Mouse (Mus musculus) limb, embryonic 14.5 days (tissue): Measurements from ENCODE around the gene Phxr2. TPM values are rescaled to one million over a fixed set of nuclear protein-coding genes. Genes with fewer than 3 reads are reported as not detected.

Experiments used
- ATAC-seq: fragments of 200-750 bp; cut with Nextera tagmentation; 2 replicates; pipeline ENCODE4 v1.8.0; 2017; ENCODE audit warnings: low read depth, moderate number of reproducible peaks, moderate TSS enrichment; ENCODE audit not compliant: low FRiP score
- DNase-seq: peaks from one replicate; pipeline ENCODE4 v3.0.0-alpha.2; 2015; ENCODE audit warnings: low spot score
- H3K27ac ChIP-seq: fragments of 300-500 bp; sonication (generic); replicated peaks from 2 replicates; pipeline ENCODE4 v1.5.1; 2014; ENCODE audit warnings: low read depth, mild to moderate bottlenecking, low read length, moderate library complexity, mixed read lengths
- H3K27me3 ChIP-seq: fragments of 300-500 bp; sonication (generic); 2 replicates; pipeline ENCODE4 v1.6.1; 2014; ENCODE audit warnings: low read length, mixed read lengths; ENCODE audit not compliant: control insufficient read depth, insufficient read depth
- H3K36me3 ChIP-seq: fragments of 300-500 bp; sonication (generic); 2 replicates; pipeline ENCODE4 v1.6.1; 2014; ENCODE audit warnings: mild to moderate bottlenecking, low read length, moderate library complexity, mixed read lengths; ENCODE audit not compliant: control insufficient read depth, insufficient read depth
- H3K4me1 ChIP-seq: fragments of 300-500 bp; sonication (generic); 2 replicates; pipeline ENCODE4 v1.6.1; 2014; ENCODE audit warnings: antibody characterized with exemption, low read length, mixed read lengths; ENCODE audit not compliant: control insufficient read depth, insufficient read depth
- H3K4me2 ChIP-seq: fragments of 300-500 bp; sonication (generic); replicated peaks from 2 replicates; pipeline ENCODE4 v1.6.1; 2014; ENCODE audit warnings: low read depth, mild to moderate bottlenecking, low read length, moderate library complexity; ENCODE audit not compliant: severe bottlenecking
- H3K4me3 ChIP-seq: fragments of 300-500 bp; sonication (generic); replicated peaks from 2 replicates; pipeline ENCODE4 v1.5.1; 2014; ENCODE audit warnings: low read length
- H3K9ac ChIP-seq: fragments of 300-500 bp; sonication (generic); 2 replicates; pipeline ENCODE4 v1.6.1; 2014; ENCODE audit warnings: mild to moderate bottlenecking, low read depth, low read length, moderate library complexity; ENCODE audit not compliant: severe bottlenecking
- H3K9me3 ChIP-seq: fragments of 300-500 bp; sonication (generic); 2 replicates; pipeline ENCODE4 v1.6.1; 2016; ENCODE audit warnings: low read length; ENCODE audit not compliant: control insufficient read depth
- POLR2A ChIP-seq: fragments of 200-500 bp; IDR thresholded peaks from 2 replicates; pipeline ENCODE4 v1.8.0; 2012; ENCODE audit warnings: inconsistent platforms, mild to moderate bottlenecking, moderate library complexity, borderline replicate concordance; ENCODE audit not compliant: insufficient read depth, insufficient read length; ENCODE audit errors: extremely low read depth
- WGBS: fragments of 180-500 bp; shearing (Covaris S2); extraction: QIAGEN DNeasy Blood & Tissue Kit; methylation state at CpG from one replicate; pipeline ENCODE4 v1.1.7; 2014; 5-methylcytosine and 5-hydroxymethylcytosine counted together
- polyA plus RNA-seq, 2 experiments: library from polyadenylated mRNA; depleted of rRNA in 1 of 2; stranded (reverse) in 1 of 2; unstranded in 1 of 2; fragments of >200 nt; fragmentation: Nextera tagmentation in 1 of 2; extraction: Ambion mirVana in 1 of 2; gene quantifications; 2 replicates each; pipeline versions ENCODE4 v1.2.1 to v1.2.3; 2012 to 2014

Phxr2 gene
- not detected in 2 replicates for polyA plus RNA-seq (2012; rRNA removed)
- not detected in 2 replicates for polyA plus RNA-seq (2014; fragmentation: Nextera tagmentation; extraction: Ambion mirVana)

GRCm38 (mm10) chr10:99126225-99126624, at the start of gene Phxr2:
TSS of gene Phxr2 (minus strand) at chr10:99126325.
- H3K9me3 ChIP-seq, result no peaks in the 10 kb centered on the region
- H3K9ac ChIP-seq, result no peak within 1 kb of the TSS
- no peak within 1 kb of the TSS for H3K4me2 ChIP-seq
- TF ChIP-seq POLR2A, result no peak
- H3K27me3 ChIP-seq, result no peaks in the 10 kb centered on the region
- ATAC-seq, result no peak
- H3K4me1 ChIP-seq, result peaks cover 9% of the 10 kb centered on the region; the same call in 1 of the 2 replicates
- H3K36me3 ChIP-seq, result peaks cover 5% of the 10 kb centered on the region
- no peak within 1 kb of the TSS for H3K27ac ChIP-seq
- WGBS, result 84% methylated on average over 4 of the region's 4 CpGs
- DNase-seq, result no peak
- H3K4me3 ChIP-seq, result no peak within 1 kb of the TSS

GRCm38 (mm10) chr10:99172906-99173507, 46.9 kb upstream of the Phxr2 start:
- ATAC-seq, result no peak
- Histone ChIP-seq H3K36me3 (no peaks in the 10 kb centered on the region), H3K27ac (no peak overlapping the region), H3K9ac (no peak overlapping the region), H3K4me2 (no peak overlapping the region), H3K4me1 (peaks cover 9% of the 10 kb centered on the region), H3K4me3 (no peak overlapping the region), H3K27me3 (no peaks in the 10 kb centered on the region), H3K9me3 (no peaks in the 10 kb centered on the region)
- TF ChIP-seq POLR2A, result no peak
- WGBS, result 35% methylated on average over 7 of the region's 7 CpGs
- no peak for DNase-seq

- peak overlapping the region; percentile 55 for H3K27ac ChIP-seq
These were observed 45.9 kb upstream of the Phxr2 start for GRCm38 (mm10) chr10:99171961-99172497.

GRCm38 (mm10) chr10:99169765-99170129, 43.6 kb upstream of the Phxr2 start:
- DNase-seq, result no peak

More at GRCm38 (mm10) chr10:99171961-99172497, 45.9 kb upstream of the Phxr2 start:
- H3K27me3 ChIP-seq, result no peaks in the 10 kb centered on the region
- H3K36me3 ChIP-seq, result no peaks in the 10 kb centered on the region
- 11% methylated on average over 12 of the region's 12 CpGs for WGBS
- TF ChIP-seq POLR2A, result no peak
- peak; percentile 58 for ATAC-seq
- no peak overlapping the region for H3K9ac ChIP-seq
- peaks cover 9% of the 10 kb centered on the region for H3K4me1 ChIP-seq
- H3K9me3 ChIP-seq, result no peaks in the 10 kb centered on the region
- no peak overlapping the region for H3K4me2 ChIP-seq
- H3K4me3 ChIP-seq, result no peak overlapping the region
- peak; percentile 56 for DNase-seq

GRCm38 (mm10) chr10:99168840-99169764, 43.0 kb upstream of the Phxr2 start:
- TF ChIP-seq POLR2A, result no peak

More at GRCm38 (mm10) chr10:99169765-99170129, 43.6 kb upstream of the Phxr2 start:
- 76% methylated on average over 5 of the region's 5 CpGs for WGBS
- Histone ChIP-seq H3K36me3 (no peaks in the 10 kb centered on the region), H3K4me2 (no peak overlapping the region), H3K9ac (no peak overlapping the region), H3K27ac (no peak overlapping the region), H3K4me3 (no peak overlapping the region), H3K27me3 (no peaks in the 10 kb centered on the region), H3K4me1 (peaks cover 9% of the 10 kb centered on the region), H3K9me3 (no peaks in the 10 kb centered on the region)
- ATAC-seq, result no peak
- TF ChIP-seq POLR2A, result no peak

More at GRCm38 (mm10) chr10:99168840-99169764, 43.0 kb upstream of the Phxr2 start:
- ATAC-seq, result no peak
- H3K27me3 ChIP-seq, result no peaks in the 10 kb centered on the region
- no peaks in the 10 kb centered on the region for H3K9me3 ChIP-seq
- no peak overlapping the region for H3K9ac ChIP-seq
- no peak overlapping the region for H3K4me2 ChIP-seq
- peak; percentile 34 for DNase-seq
- 61% methylated on average over 11 of the region's 11 CpGs for WGBS
- H3K36me3 ChIP-seq, result no peaks in the 10 kb centered on the region
- H3K27ac ChIP-seq, result no peak overlapping the region
- H3K4me1 ChIP-seq, result peaks cover 9% of the 10 kb centered on the region
- no peak overlapping the region for H3K4me3 ChIP-seq
